14 mouse cellular contexts compared by ENCODE assay signal in the genomic region with DNA sequence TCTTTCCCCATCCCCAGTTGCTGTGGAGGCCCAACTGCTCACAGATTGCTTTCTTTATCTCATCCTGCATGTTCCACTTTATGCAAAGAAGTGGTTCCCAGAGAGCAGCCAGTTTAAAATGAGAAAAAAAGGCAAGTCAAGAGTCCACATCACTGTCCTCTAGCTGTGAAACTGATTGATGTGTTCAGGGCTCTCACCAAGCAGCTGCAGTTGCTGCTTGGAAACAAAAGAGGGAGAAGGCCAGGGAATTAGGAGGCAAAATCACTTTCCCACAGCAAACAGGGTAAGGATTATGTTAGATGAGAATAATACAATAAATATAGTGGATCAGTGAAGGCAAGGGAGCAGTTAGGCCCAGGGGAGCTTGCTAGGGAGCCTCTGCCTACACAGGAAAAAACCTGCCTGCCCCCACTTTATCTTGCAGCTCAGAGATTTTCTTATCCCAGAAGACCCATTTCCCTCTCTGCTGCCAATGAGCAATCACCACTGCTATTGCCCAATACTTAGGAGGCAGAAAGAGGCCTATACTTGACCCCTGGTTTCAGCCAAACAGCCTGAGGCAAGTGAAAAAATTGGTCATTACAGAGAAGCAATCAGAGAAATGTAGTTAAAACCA.
DNase-seq lines count a peak whose midpoint lies in the region; ATAC-seq and TF ChIP-seq lines count a peak whose summit lies in the region.
"Had no signal": no experiment of that assay in that cellular context is flagged by ENCODE, and none has a peak within 500 bp of the region (broad histone marks: within the 10 kb centered on the region; RNA-seq: fewer than 3 reads in every experiment).

No protein-coding gene starts in this region.

- H3K9ac ChIP-seq in heart, embryonic 11.5 days (ENCODE audit: low read depth, low read length): no peak overlapping the region
- no peak overlapping the region for H3K9ac ChIP-seq in hindbrain, embryonic 16.5 days (ENCODE audit: low read depth, low read length)
- no peak overlapping the region for H3K9ac ChIP-seq in neural tube, embryonic 14.5 days (replicated peaks; ENCODE audit: low read depth, low read length)
- H3K9ac ChIP-seq: embryonic facial prominence, embryonic 12.5 days; liver, embryonic 14.5 days had no signal

- no peaks in the 10 kb centered on the region for H3K36me3 ChIP-seq in heart, embryonic 11.5 days (ENCODE audit: control insufficient read depth, insufficient read depth, low read length)
- H3K36me3 ChIP-seq in hindbrain, embryonic 16.5 days (ENCODE audit: control insufficient read depth, insufficient read depth, low read length): no peaks in the 10 kb centered on the region
- no peaks in the 10 kb centered on the region for H3K36me3 ChIP-seq in neural tube, embryonic 14.5 days (ENCODE audit: control insufficient read depth, insufficient read depth, low read length)
- H3K36me3 ChIP-seq: embryonic facial prominence, embryonic 12.5 days had no signal

- TF ChIP-seq CTCF in layer of hippocampus, adult 2 months (conservative IDR thresholded peaks at IDR 0.05): no peak

- no peaks in the 10 kb centered on the region for H3K27me3 ChIP-seq in heart, embryonic 11.5 days (ENCODE audit: control insufficient read depth, insufficient read depth, low read length)
- H3K27me3 ChIP-seq in hindbrain, embryonic 16.5 days (replicated peaks; ENCODE audit: control insufficient read depth, insufficient read depth, low read length): no peaks in the 10 kb centered on the region
- H3K27me3 ChIP-seq in neural tube, embryonic 14.5 days (ENCODE audit: control insufficient read depth, insufficient read depth, low read length): no peaks in the 10 kb centered on the region
- H3K27me3 ChIP-seq: embryonic facial prominence, embryonic 12.5 days had no signal

- H3K4me2 ChIP-seq in heart, embryonic 11.5 days: no peak overlapping the region
- no peak overlapping the region for H3K4me2 ChIP-seq in hindbrain, embryonic 16.5 days (ENCODE audit: low read length)
- no peak overlapping the region for H3K4me2 ChIP-seq in neural tube, embryonic 14.5 days (ENCODE audit: low read depth, low read length)
- H3K4me2 ChIP-seq: embryonic facial prominence, embryonic 12.5 days had no signal

- no peak overlapping the region for H3K4me3 ChIP-seq in heart, embryonic 11.5 days (ENCODE audit: low read depth, low read length)
- H3K4me3 ChIP-seq in hindbrain, embryonic 16.5 days (ENCODE audit: low read length): no peak overlapping the region
- H3K4me3 ChIP-seq in neural tube, embryonic 14.5 days (ENCODE audit: low read depth, low read length): no peak overlapping the region
- H3K4me3 ChIP-seq in layer of hippocampus, adult 2 months: no peak overlapping the region
- H3K4me3 ChIP-seq: embryonic facial prominence, embryonic 12.5 days had no signal

- no peaks in the 10 kb centered on the region for H3K9me3 ChIP-seq in heart, embryonic 11.5 days (replicated peaks; ENCODE audit: control insufficient read depth, low read length)
- no peaks in the 10 kb centered on the region for H3K9me3 ChIP-seq in hindbrain, embryonic 16.5 days (ENCODE audit: control insufficient read depth, low read length)
- H3K9me3 ChIP-seq in neural tube, embryonic 14.5 days (ENCODE audit: control insufficient read depth, low read length): no peaks in the 10 kb centered on the region
- H3K9me3 ChIP-seq: embryonic facial prominence, embryonic 12.5 days had no signal

- peak; percentile 16 to 42 for DNase-seq in heart, adult 18-20 months
- peak; percentile 5 for DNase-seq in embryo, embryonic 10 days (ENCODE audit: low spot score)
- no peak for DNase-seq in kidney, postnatal 36 days
- no peak for DNase-seq in layer of hippocampus, adult 2 months (ENCODE audit: low spot score in 2 of 2)
- DNase-seq: cerebellum, adult 11-12 months; left cerebral cortex, postnatal 4 days; right cerebral cortex, postnatal 4 days; thymus, postnatal 4 days had no signal

- no peak overlapping the region for H3K27ac ChIP-seq in heart, embryonic 11.5 days (ENCODE audit: low read depth, low read length)
- H3K27ac ChIP-seq in hindbrain, embryonic 16.5 days (ENCODE audit: low read depth, low read length): no peak overlapping the region
- no peak overlapping the region for H3K27ac ChIP-seq in neural tube, embryonic 14.5 days (ENCODE audit: low read depth, low read length)
- H3K27ac ChIP-seq in layer of hippocampus, adult 2 months: no peak overlapping the region
- H3K27ac ChIP-seq: embryonic facial prominence, embryonic 12.5 days; liver, embryonic 14.5 days had no signal

- ATAC-seq in heart, embryonic 11.5 days (replicated peaks; ENCODE audit: insufficient number of reproducible peaks, low FRiP score, low TSS enrichment): no peak
- ATAC-seq in hindbrain, embryonic 16.5 days: 0 out of 2 replicates have a peak, but pooled peaks have one; percentile 42
- ATAC-seq in neural tube, embryonic 14.5 days (ENCODE audit: low read depth): peak; percentile 54; the same call in 1 of the 2 replicates
- ATAC-seq: intestine, postnatal 0 days had no signal

- H3K4me1 ChIP-seq in heart, embryonic 11.5 days (ENCODE audit: control insufficient read depth, insufficient read depth, low read length): no peaks in the 10 kb centered on the region
- no peaks in the 10 kb centered on the region for H3K4me1 ChIP-seq in hindbrain, embryonic 16.5 days (ENCODE audit: control insufficient read depth, insufficient read depth, low read depth, low read length)
- peaks cover 4% of the 10 kb centered on the region; the same call in 1 of the 2 replicates for H3K4me1 ChIP-seq in neural tube, embryonic 14.5 days (ENCODE audit: control insufficient read depth, insufficient read depth, low read length)
- H3K4me1 ChIP-seq: embryonic facial prominence, embryonic 12.5 days had no signal

Comparison
In these comparisons a context has a peak if more than half of its experiments do, and no peak if none do; other contexts are left out.
1. DNase-seq: peak in heart, adult 18-20 months (2 of 2) and embryo, embryonic 10 days (single experiment); none in kidney, postnatal 36 days (0 of 2) and layer of hippocampus, adult 2 months (0 of 2).